Mouse (Mus musculus) kidney, postnatal 0 days (tissue): ENCODE results near the gene Mier2. TPM values are rescaled to one million over a fixed set of nuclear protein-coding genes. Genes with fewer than 3 reads are reported as not detected.

ENCODE experiments used
- ATAC-seq: fragments of 200-750 bp; cut with Nextera tagmentation; replicated peaks from 2 replicates; pipeline ENCODE4 v1.8.0; 2017; ENCODE audit warnings: low read depth, moderate number of reproducible peaks, moderate TSS enrichment, moderate library complexity; ENCODE audit not compliant: low FRiP score
- DNase-seq: peaks from one replicate; pipeline ENCODE4 v3.0.0-alpha.2; 2016; ENCODE audit warnings: low spot score
- H3K27ac ChIP-seq: fragments of 300-500 bp; sonication (generic); 2 replicates; pipeline ENCODE4 v1.5.1; 2014; ENCODE audit warnings: mild to moderate bottlenecking
- H3K27me3 ChIP-seq: fragments of 300-500 bp; sonication (generic); 2 replicates; pipeline ENCODE4 v1.6.1; 2014; ENCODE audit warnings: low read length, mixed read lengths; ENCODE audit not compliant: insufficient read depth
- H3K36me3 ChIP-seq: fragments of 300-500 bp; sonication (generic); 2 replicates; pipeline ENCODE4 v1.6.1; 2014; ENCODE audit warnings: low read length, mixed read lengths; ENCODE audit not compliant: insufficient read depth
- H3K4me1 ChIP-seq: fragments of 300-500 bp; sonication (generic); replicated peaks from 2 replicates; pipeline ENCODE4 v1.6.1; 2014; ENCODE audit warnings: antibody characterized with exemption, low read length, mixed read lengths; ENCODE audit not compliant: insufficient read depth
- H3K4me2 ChIP-seq: fragments of 300-500 bp; sonication (generic); 2 replicates; pipeline ENCODE4 v1.6.1; 2014; ENCODE audit warnings: mild to moderate bottlenecking, low read length, moderate library complexity, mixed read lengths
- H3K4me3 ChIP-seq: fragments of 300-500 bp; sonication (generic); replicated peaks from 2 replicates; pipeline ENCODE4 v1.5.1; 2014; ENCODE audit warnings: low read depth, low read length
- H3K9ac ChIP-seq: fragments of 300-500 bp; sonication (generic); 2 replicates; pipeline ENCODE4 v1.6.1; 2014; ENCODE audit warnings: low read depth, low read length
- H3K9me3 ChIP-seq: fragments of 300-500 bp; sonication (generic); replicated peaks from 2 replicates; pipeline ENCODE4 v1.6.1; 2016; ENCODE audit warnings: low read length, inconsistent platforms, mixed read lengths
- CTCF ChIP-seq: IDR thresholded peaks from 2 replicates; pipeline ENCODE4 v1.5.1; 2016; ENCODE audit warnings: antibody characterized with exemption, low read depth, mild to moderate bottlenecking, moderate library complexity
- WGBS: fragments of 180-500 bp; shearing (Covaris S2); extraction: QIAGEN DNeasy Blood & Tissue Kit; methylation state at CpG from one replicate; pipeline ENCODE4 v1.1.7; 2014; 5-methylcytosine and 5-hydroxymethylcytosine counted together
- polyA plus RNA-seq: library from polyadenylated mRNA; unstranded; fragments of >200 nt; fragmentation: Nextera tagmentation; extraction: Ambion mirVana; gene quantifications from 2 replicates; pipeline ENCODE4 v1.2.1, GENCODE M21; 2015

The Mier2 gene
- polyA plus RNA-seq, 1 experiment from 2014 or later: 27.4 TPM

- no peaks in the 10 kb centered on the region for H3K4me1 ChIP-seq
- DNase-seq (no peak), ATAC-seq (no peak)
- no peaks in the 10 kb centered on the region for H3K27me3 ChIP-seq
- H3K36me3 ChIP-seq: no peaks in the 10 kb centered on the region
- no peak overlapping the region for H3K4me3 ChIP-seq
- TF ChIP-seq CTCF: no peak
- H3K4me2 ChIP-seq: no peak overlapping the region
- H3K27ac ChIP-seq: no peak overlapping the region
- 68% methylated on average over 7 of the region's 7 CpGs for WGBS
- no peak overlapping the region for H3K9ac ChIP-seq
- H3K9me3 ChIP-seq: no peaks in the 10 kb centered on the region
Measured at GRCm38 (mm10) chr10:79584021-79584420, 29.0 kb upstream of the Mier2 start.

- TF ChIP-seq CTCF: no peak
- 85% methylated on average over 8 of the region's 8 CpGs for WGBS
- Histone ChIP-seq H3K27ac (no peak overlapping the region), H3K9me3 (no peaks in the 10 kb centered on the region), H3K9ac (no peak overlapping the region), H3K27me3 (no peaks in the 10 kb centered on the region), H3K4me1 (no peaks in the 10 kb centered on the region), H3K4me3 (no peak overlapping the region), H3K36me3 (no peaks in the 10 kb centered on the region), H3K4me2 (no peak overlapping the region)
- ATAC-seq (no peak), DNase-seq (no peak)
Measured at GRCm38 (mm10) chr10:79581501-79581900, 26.5 kb upstream of the Mier2 start.

- DNase-seq: peak; percentile 46
- no peak for ATAC-seq
- Histone ChIP-seq H3K27me3 (no peaks in the 10 kb centered on the region), H3K27ac (no peak overlapping the region), H3K4me1 (no peaks in the 10 kb centered on the region), H3K9ac (no peak overlapping the region), H3K36me3 (no peaks in the 10 kb centered on the region), H3K4me3 (no peak overlapping the region), H3K4me2 (no peak overlapping the region), H3K9me3 (no peaks in the 10 kb centered on the region)
- TF ChIP-seq CTCF: peak; percentile 66
- 43% methylated on average over 6 of the region's 6 CpGs for WGBS
Measured at GRCm38 (mm10) chr10:79580811-79581210, 25.8 kb upstream of the Mier2 start.

GRCm38 (mm10) chr10:79580356-79580755 is 25.4 kb upstream of the Mier2 start:
- no peaks in the 10 kb centered on the region for H3K4me1 ChIP-seq
- H3K27me3 ChIP-seq: no peaks in the 10 kb centered on the region
- DNase-seq: no peak
- H3K27ac ChIP-seq: no peak overlapping the region
- ATAC-seq: no peak
- WGBS: 76% methylated on average over 7 of the region's 7 CpGs
- H3K4me2 ChIP-seq: no peak overlapping the region
- no peak for TF ChIP-seq CTCF
- no peaks in the 10 kb centered on the region for H3K36me3 ChIP-seq
- H3K9ac ChIP-seq: no peak overlapping the region
- H3K9me3 ChIP-seq: no peaks in the 10 kb centered on the region
- no peak overlapping the region for H3K4me3 ChIP-seq

- H3K4me1 ChIP-seq: no peaks in the 10 kb centered on the region
- no peak for ATAC-seq
- no peaks in the 10 kb centered on the region for H3K36me3 ChIP-seq
- no peak overlapping the region for H3K27ac ChIP-seq
- H3K27me3 ChIP-seq: no peaks in the 10 kb centered on the region
- no peak for DNase-seq
- TF ChIP-seq CTCF: no peak
- no peak overlapping the region for H3K9ac ChIP-seq
- no peak overlapping the region for H3K4me2 ChIP-seq
- 77% methylated on average over 12 of the region's 12 CpGs for WGBS
- H3K9me3 ChIP-seq: no peaks in the 10 kb centered on the region
- H3K4me3 ChIP-seq: no peak overlapping the region
Measured at GRCm38 (mm10) chr10:79579781-79580180, 24.8 kb upstream of the Mier2 start.

- no peaks in the 10 kb centered on the region for H3K4me1 ChIP-seq
- no peaks in the 10 kb centered on the region for H3K9me3 ChIP-seq
- no peak for TF ChIP-seq CTCF
- ATAC-seq (no peak), DNase-seq (no peak)
- H3K27me3 ChIP-seq: no peaks in the 10 kb centered on the region
- no peak overlapping the region for H3K4me3 ChIP-seq
- WGBS: 73% methylated on average over 7 of the region's 7 CpGs
- no peak overlapping the region for H3K4me2 ChIP-seq
- no peaks in the 10 kb centered on the region for H3K36me3 ChIP-seq
- H3K9ac ChIP-seq: no peak overlapping the region
- H3K27ac ChIP-seq: no peak overlapping the region
Measured at GRCm38 (mm10) chr10:79578891-79579290, 23.9 kb upstream of the Mier2 start.

GRCm38 (mm10) chr10:79578276-79578675 is 23.3 kb upstream of the Mier2 start:
- no peak overlapping the region for H3K4me2 ChIP-seq
- ATAC-seq (no peak), DNase-seq (no peak)
- H3K27ac ChIP-seq: no peak overlapping the region
- 69% methylated on average over 9 of the region's 9 CpGs for WGBS
- no peaks in the 10 kb centered on the region for H3K36me3 ChIP-seq
- TF ChIP-seq CTCF: no peak
- no peak overlapping the region for H3K9ac ChIP-seq
- H3K9me3 ChIP-seq: no peaks in the 10 kb centered on the region
- H3K4me1 ChIP-seq: no peaks in the 10 kb centered on the region
- H3K27me3 ChIP-seq: no peaks in the 10 kb centered on the region
- no peak overlapping the region for H3K4me3 ChIP-seq
